Mouse (Mus musculus) midbrain, embryonic 11.5 days (tissue): ENCODE results near the gene E2f3. TPM values are rescaled to one million over a fixed set of nuclear protein-coding genes. Genes with fewer than 3 reads are reported as not detected.
A peak's percentile ranks its signal among the peaks of the same experiment; 100 is the strongest.

Experiments used
- ATAC-seq: fragments of 200-750 bp; cut with Nextera tagmentation; 2 replicates; pipeline ENCODE4 v1.8.0; 2017; ENCODE audit warnings: moderate TSS enrichment, moderate library complexity; ENCODE audit not compliant: low FRiP score
- DNase-seq: peaks from one replicate; pipeline ENCODE4 v3.0.0; 2015; ENCODE audit warnings: low spot score; ENCODE audit errors: missing footprints
- H3K27ac ChIP-seq: fragments of 300-500 bp; sonication (generic); 2 replicates; pipeline ENCODE4 v1.5.1; 2014; ENCODE audit warnings: low read depth, low read length
- H3K27me3 ChIP-seq: fragments of 300-500 bp; sonication (generic); 2 replicates; pipeline ENCODE4 v1.6.1; 2014; ENCODE audit warnings: mild to moderate bottlenecking, low read length, moderate library complexity, mixed read lengths; ENCODE audit not compliant: control insufficient read depth, insufficient read depth
- H3K36me3 ChIP-seq: fragments of 300-500 bp; sonication (generic); 2 replicates; pipeline ENCODE4 v1.6.1; 2014; ENCODE audit warnings: mild to moderate bottlenecking, low read length, moderate library complexity, mixed read lengths; ENCODE audit not compliant: control insufficient read depth, insufficient read depth
- H3K4me1 ChIP-seq: fragments of 300-500 bp; sonication (generic); 2 replicates; pipeline ENCODE4 v1.6.1; 2014; ENCODE audit warnings: low read length; ENCODE audit not compliant: control insufficient read depth, insufficient read depth
- H3K4me2 ChIP-seq: fragments of 300-500 bp; sonication (generic); 2 replicates; pipeline ENCODE4 v1.6.1; 2014; ENCODE audit warnings: mild to moderate bottlenecking, moderate library complexity
- H3K4me3 ChIP-seq: fragments of 300-500 bp; sonication (generic); 2 replicates; pipeline ENCODE4 v1.5.1; 2014; ENCODE audit warnings: low read depth, low read length
- H3K9ac ChIP-seq: fragments of 300-500 bp; sonication (generic); 2 replicates; pipeline ENCODE4 v1.6.1; 2014; ENCODE audit warnings: low read length
- H3K9me3 ChIP-seq: fragments of 300-500 bp; sonication (generic); 2 replicates; pipeline ENCODE4 v1.6.1; 2016; ENCODE audit warnings: low read length; ENCODE audit not compliant: control insufficient read depth
- WGBS: fragments of 180-500 bp; shearing (Covaris S2); extraction: QIAGEN DNeasy Blood & Tissue Kit; methylation state at CpG from one replicate; pipeline ENCODE4 v1.1.7; 2014; 5-methylcytosine and 5-hydroxymethylcytosine counted together
- polyA plus RNA-seq: library from polyadenylated mRNA; unstranded; fragments of >200 nt; fragmentation: Nextera tagmentation; extraction: Ambion mirVana; gene quantifications from 2 replicates; pipeline ENCODE4 v1.2.1, GENCODE M21; 2014

The E2f3 gene
- polyA plus RNA-seq, result 16.5 and 17.7 TPM in 2 replicates

- Histone ChIP-seq H3K36me3 (no peaks in the 10 kb centered on the region), H3K4me2 (peak within 1 kb of the TSS; percentile 69), H3K9ac (peak within 1 kb of the TSS; percentile 100), H3K27me3 (no peaks in the 10 kb centered on the region), H3K4me1 (peaks cover 10% of the 10 kb centered on the region; the same call in 1 of the 2 replicates), H3K4me3 (peak within 1 kb of the TSS; percentile 96), H3K27ac (peak within 1 kb of the TSS; percentile 92), H3K9me3 (no peaks in the 10 kb centered on the region)
- ATAC-seq (peak; percentile 97), DNase-seq (peak; percentile 100)
- WGBS, result under 1% methylated on average over 45 of the region's 45 CpGs
Measured at GRCm38 (mm10) chr13:29985855-29986755, at the start of gene E2f3. Gene E2f3 (minus strand): TSS chr13:29986063.

- no peak for ATAC-seq
- Histone ChIP-seq H3K9me3 (no peaks in the 10 kb centered on the region), H3K4me3 (no peak overlapping the region), H3K4me2 (no peak overlapping the region), H3K27ac (no peak overlapping the region), H3K27me3 (no peaks in the 10 kb centered on the region), H3K36me3 (no peaks in the 10 kb centered on the region), H3K4me1 (no peaks in the 10 kb centered on the region), H3K9ac (no peak overlapping the region)
- DNase-seq, result no peak
- 91% methylated on average over 5 of the region's 5 CpGs for WGBS
Measured at GRCm38 (mm10) chr13:30034540-30034939, 48.7 kb upstream of the E2f3 start.

GRCm38 (mm10) chr13:30031684-30032335, 45.9 kb upstream of the E2f3 start:
- no peak overlapping the region for H3K27ac ChIP-seq

GRCm38 (mm10) chr13:30027841-30028240, 42.0 kb upstream of the E2f3 start:
- ATAC-seq (no peak), DNase-seq (no peak)
- Histone ChIP-seq H3K27ac (no peak overlapping the region), H3K4me3 (no peak overlapping the region), H3K9ac (no peak overlapping the region), H3K9me3 (no peaks in the 10 kb centered on the region), H3K36me3 (no peaks in the 10 kb centered on the region), H3K4me1 (no peaks in the 10 kb centered on the region), H3K27me3 (no peaks in the 10 kb centered on the region), H3K4me2 (no peak overlapping the region)
- 91% methylated on average over 3 of the region's 3 CpGs for WGBS

More at GRCm38 (mm10) chr13:30031684-30032335, 45.9 kb upstream of the E2f3 start:
- Histone ChIP-seq H3K4me2 (no peak overlapping the region), H3K9ac (no peak overlapping the region), H3K27me3 (no peaks in the 10 kb centered on the region), H3K36me3 (no peaks in the 10 kb centered on the region), H3K9me3 (no peaks in the 10 kb centered on the region), H3K4me1 (no peaks in the 10 kb centered on the region), H3K4me3 (no peak overlapping the region)
- DNase-seq, result no peak
- 88% methylated on average over 13 of the region's 13 CpGs for WGBS
- ATAC-seq, result no peak

- no peaks in the 10 kb centered on the region for H3K27me3 ChIP-seq
- no peak overlapping the region for H3K27ac ChIP-seq
- H3K9ac ChIP-seq, result no peak overlapping the region
- 72% methylated on average over 2 of the region's 2 CpGs for WGBS
- H3K36me3 ChIP-seq, result no peaks in the 10 kb centered on the region
- H3K4me3 ChIP-seq, result no peak overlapping the region
- no peak overlapping the region for H3K4me2 ChIP-seq
- H3K9me3 ChIP-seq, result no peaks in the 10 kb centered on the region
- ATAC-seq, result no peak
- no peaks in the 10 kb centered on the region for H3K4me1 ChIP-seq
- DNase-seq, result no peak
Measured at GRCm38 (mm10) chr13:30022487-30022886, 36.6 kb upstream of the E2f3 start.

GRCm38 (mm10) chr13:30018573-30018972, 32.7 kb upstream of the E2f3 start:
- H3K9ac ChIP-seq, result no peak overlapping the region
- no peak overlapping the region for H3K27ac ChIP-seq
- H3K36me3 ChIP-seq, result no peaks in the 10 kb centered on the region
- H3K4me2 ChIP-seq, result no peak overlapping the region
- no peak overlapping the region for H3K4me3 ChIP-seq
- DNase-seq (no peak), ATAC-seq (no peak)
- H3K27me3 ChIP-seq, result no peaks in the 10 kb centered on the region
- H3K9me3 ChIP-seq, result no peaks in the 10 kb centered on the region
- WGBS, result 81% methylated on average over 2 of the region's 2 CpGs
- H3K4me1 ChIP-seq, result no peaks in the 10 kb centered on the region

GRCm38 (mm10) chr13:30017611-30018010, 31.7 kb upstream of the E2f3 start:
- Histone ChIP-seq H3K4me3 (no peak overlapping the region), H3K9me3 (no peaks in the 10 kb centered on the region), H3K27ac (no peak overlapping the region), H3K4me2 (no peak overlapping the region), H3K4me1 (no peaks in the 10 kb centered on the region), H3K27me3 (no peaks in the 10 kb centered on the region), H3K9ac (no peak overlapping the region), H3K36me3 (no peaks in the 10 kb centered on the region)
- DNase-seq, result no peak
- WGBS, result 94% methylated on average over 7 of the region's 7 CpGs
- ATAC-seq, result no peak

GRCm38 (mm10) chr13:30014576-30014975, 28.7 kb upstream of the E2f3 start:
- Histone ChIP-seq H3K36me3 (no peaks in the 10 kb centered on the region), H3K27me3 (no peaks in the 10 kb centered on the region), H3K27ac (no peak overlapping the region), H3K4me1 (no peaks in the 10 kb centered on the region), H3K9me3 (no peaks in the 10 kb centered on the region), H3K4me3 (no peak overlapping the region), H3K4me2 (no peak overlapping the region), H3K9ac (no peak overlapping the region)
- ATAC-seq, result no peak
- 93% methylated on average over 8 of the region's 8 CpGs for WGBS
- DNase-seq, result no peak

- H3K27ac ChIP-seq, result no peak overlapping the region
- H3K9ac ChIP-seq, result no peak overlapping the region
- DNase-seq (no peak), ATAC-seq (no peak)
- 84% methylated on average over 6 of the region's 6 CpGs for WGBS
- no peaks in the 10 kb centered on the region for H3K27me3 ChIP-seq
- no peaks in the 10 kb centered on the region for H3K4me1 ChIP-seq
- no peaks in the 10 kb centered on the region for H3K36me3 ChIP-seq
- H3K9me3 ChIP-seq, result no peaks in the 10 kb centered on the region
- no peak overlapping the region for H3K4me2 ChIP-seq
- H3K4me3 ChIP-seq, result no peak overlapping the region
Measured at GRCm38 (mm10) chr13:30012226-30012625, 26.4 kb upstream of the E2f3 start.
